Mouse (Mus musculus) layer of hippocampus, postnatal 14 days (tissue): ENCODE measurements at regions not wholly inside any gene's neighbourhood (a gene's known extent, or its start where the extent isn't known, plus 50 kb on each side); places are given as distances from the start of the nearest gene placed in this dataset.
"Not testable (repeated sequence)": the region's sequence is repeated elsewhere in the genome, so short reads cannot be mapped to it uniquely, and the experiment has no call there.

Experiments
- DNase-seq, 2 experiments: peaks; one replicate each; pipeline ENCODE4 v3.0.0; 2021 to 2022; ENCODE audit warnings: low spot score in 2 of 2, mixed read lengths in 1 of 2

GRCm38 (mm10) chr14:19080001-19080400, 185.9 kb upstream of the Ube2e2 start:
- DNase-seq = not testable (repeated sequence)

- DNase-seq = peak; percentile 54 to 56
Observed at GRCm38 (mm10) chr14:19041984-19042760, 148.1 kb upstream of the Ube2e2 start.

- no peak for DNase-seq
Observed at GRCm38 (mm10) chr14:19020102-19020501, 126.0 kb upstream of the Ube2e2 start.

GRCm38 (mm10) chr14:19015406-19015805, 121.3 kb upstream of the Ube2e2 start:
- DNase-seq = no peak

- DNase-seq = peak in 1 of 2 experiments; percentile 5
Observed at GRCm38 (mm10) chr14:19013558-19013957, 119.5 kb upstream of the Ube2e2 start.

- DNase-seq = peak in 1 of 2 experiments; percentile 60
Observed at GRCm38 (mm10) chr14:18983901-18984300, 89.8 kb upstream of the Ube2e2 start.

GRCm38 (mm10) chr14:18963864-18964263, 69.8 kb upstream of the Ube2e2 start:
- DNase-seq = no peak

- DNase-seq = no peak
Observed at GRCm38 (mm10) chr14:18963287-18963686, 69.2 kb upstream of the Ube2e2 start.
